Mouse (Mus musculus) bone marrow, adult 2 months (tissue): ENCODE results near the gene Styxl1.

ENCODE experiments used
- CTCF ChIP-seq: fragments of 200-500 bp; IDR thresholded peaks from 2 replicates; pipeline ENCODE4 v1.5.1; 2011; ENCODE audit warnings: low read length, control low read depth; ENCODE audit not compliant: control insufficient read depth, insufficient read depth
- POLR2A ChIP-seq: fragments of 200-500 bp; IDR thresholded peaks from 2 replicates; pipeline ENCODE4 v1.6.1; 2011; ENCODE audit warnings: low read depth, mild to moderate bottlenecking, control low read depth, low read length, borderline replicate concordance; ENCODE audit not compliant: control insufficient read depth

DNA sequence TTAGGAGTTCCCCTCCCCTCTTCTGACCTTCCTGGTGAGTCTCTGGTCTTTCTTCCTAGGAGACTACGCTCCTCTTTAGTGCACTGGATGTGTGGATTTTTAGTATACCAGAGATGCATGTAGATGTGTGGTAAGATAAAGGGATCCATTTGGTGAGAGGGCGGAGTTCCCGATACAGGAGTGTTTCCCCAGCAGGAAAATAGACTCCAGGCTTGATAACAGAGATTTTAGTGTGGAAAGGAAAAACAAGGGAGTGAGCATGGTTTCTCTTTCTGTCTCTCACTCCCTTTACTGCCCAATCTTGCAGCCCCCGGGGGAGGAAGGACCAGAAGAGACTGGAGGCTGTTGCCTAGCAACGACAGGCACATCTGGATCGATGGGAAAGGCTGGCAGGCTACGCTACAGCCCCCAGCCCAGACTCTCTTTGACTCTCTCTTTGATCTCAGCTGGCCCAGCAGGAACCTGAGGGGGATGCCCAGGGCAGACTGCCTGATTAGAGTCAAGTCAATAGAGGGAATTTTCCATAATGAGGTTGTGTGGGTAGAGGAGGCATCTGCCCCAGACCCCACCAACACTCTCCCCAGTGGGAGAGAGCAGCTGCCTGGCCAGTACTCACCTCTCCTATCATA is 44.2 kb upstream of the Styxl1 start:
- TF ChIP-seq CTCF = no peak
- no peak for TF ChIP-seq POLR2A
